Mouse (Mus musculus) effector memory CD4-positive, alpha-beta T cell, adult 7 months (primary cell): ENCODE data around the gene Ndst2. TPM values are rescaled to one million over a fixed set of nuclear protein-coding genes. Genes with fewer than 3 reads are reported as not detected.

ENCODE experiments used
- polyA plus RNA-seq: library from polyadenylated mRNA; unstranded; fragments of 100-300 nt; shearing (Covaris generic); gene quantifications from one replicate; pipeline ENCODE4 v1.2.1, GENCODE M21; 2017

Gene Ndst2
- 25.3 TPM for polyA plus RNA-seq

DNA sequence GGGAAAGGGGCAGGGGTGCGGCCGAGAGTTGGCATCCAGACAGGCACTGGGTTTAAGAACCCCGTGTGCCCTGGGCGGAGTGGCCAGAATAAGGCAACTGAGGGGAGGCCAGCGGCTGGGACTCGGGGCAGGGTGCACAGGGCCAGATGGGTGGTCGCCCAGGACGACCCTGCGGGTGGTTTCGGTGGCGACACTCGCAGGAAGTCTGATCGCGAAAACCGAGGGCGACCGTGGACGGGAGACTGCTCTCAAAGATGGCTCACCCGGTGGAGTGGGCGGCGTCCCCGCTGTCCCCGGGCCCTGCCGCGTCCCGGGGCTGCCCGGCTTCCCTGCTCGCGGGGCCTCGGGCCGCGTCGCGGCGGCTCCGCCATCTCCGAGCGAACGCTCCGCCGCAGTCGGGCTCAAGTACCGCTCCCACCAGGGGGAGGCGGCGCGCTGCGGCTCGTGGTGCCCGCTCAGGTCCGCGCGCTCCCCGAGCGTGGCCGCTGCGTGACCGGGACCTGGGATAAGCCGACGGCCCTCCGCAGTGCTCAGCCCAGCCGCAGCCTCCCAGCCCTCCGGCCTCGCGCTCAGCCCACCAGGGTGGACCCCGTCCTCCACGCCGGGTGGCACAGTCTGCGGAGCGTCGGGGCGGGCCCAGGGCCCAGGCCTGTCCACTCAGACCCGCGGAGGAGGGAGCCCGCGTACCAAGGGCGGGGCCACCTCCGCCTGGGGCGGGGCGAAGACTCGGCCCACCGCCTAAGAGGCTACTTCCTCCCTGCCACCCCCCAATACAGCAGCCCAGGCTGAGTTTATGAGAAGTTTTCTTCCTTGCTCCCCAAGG is at the start of gene Ndst2:
Gene Ndst2 (minus strand): TSS at position 611 of the 823 bp plus-strand sequence.

DNA sequence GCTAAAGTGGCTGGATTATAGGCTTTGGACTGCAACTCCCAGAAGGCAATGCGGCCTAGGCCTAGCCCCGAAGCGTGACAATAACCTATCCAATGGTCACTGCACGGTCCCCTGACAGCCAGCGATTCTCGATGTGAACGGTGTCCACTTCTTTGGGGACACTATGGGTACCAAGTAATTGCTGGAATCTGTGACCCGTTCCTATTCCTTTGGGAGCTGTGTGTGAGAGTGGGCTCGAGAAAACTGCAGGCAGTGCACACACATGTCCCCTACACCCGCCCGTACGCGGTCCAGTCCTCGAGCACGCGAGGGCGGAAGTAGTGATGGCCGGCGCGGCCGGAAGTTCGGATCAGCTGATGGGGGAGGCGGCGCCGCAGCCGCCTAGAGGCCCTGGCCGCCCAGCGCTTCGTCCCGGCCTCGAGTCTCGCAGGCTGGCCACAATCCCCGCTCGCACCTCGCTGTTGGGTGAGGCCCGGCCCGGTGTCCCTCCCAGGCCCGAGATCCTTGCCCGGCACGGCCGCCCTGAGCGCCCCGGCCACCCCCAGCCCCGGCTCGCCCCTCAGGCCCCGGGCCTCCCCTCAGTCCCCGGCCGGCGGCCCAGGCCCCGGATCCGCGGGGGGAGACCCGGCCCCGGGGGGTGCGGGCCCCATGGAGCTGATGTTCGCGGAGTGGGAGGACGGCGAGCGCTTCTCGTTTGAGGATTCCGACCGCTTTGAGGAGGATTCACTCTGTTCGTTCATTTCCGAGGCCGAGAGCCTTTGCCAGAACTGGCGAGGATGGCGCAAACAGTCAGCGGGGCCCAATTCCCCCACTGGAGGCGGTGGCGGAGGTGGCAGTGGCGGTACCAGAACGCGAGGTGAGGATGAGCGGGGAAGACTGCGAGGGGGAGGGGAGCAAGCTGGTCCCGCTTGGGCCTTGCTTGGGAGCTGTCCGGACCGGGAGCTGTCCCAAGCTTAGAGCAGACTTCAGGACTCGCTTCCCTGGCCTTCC is 26.9 kb downstream of the Ndst2 start, which contains the start of gene Zswim8:
Gene Zswim8 (plus strand): TSS at position 352 of the 990 bp plus-strand sequence.

DNA sequence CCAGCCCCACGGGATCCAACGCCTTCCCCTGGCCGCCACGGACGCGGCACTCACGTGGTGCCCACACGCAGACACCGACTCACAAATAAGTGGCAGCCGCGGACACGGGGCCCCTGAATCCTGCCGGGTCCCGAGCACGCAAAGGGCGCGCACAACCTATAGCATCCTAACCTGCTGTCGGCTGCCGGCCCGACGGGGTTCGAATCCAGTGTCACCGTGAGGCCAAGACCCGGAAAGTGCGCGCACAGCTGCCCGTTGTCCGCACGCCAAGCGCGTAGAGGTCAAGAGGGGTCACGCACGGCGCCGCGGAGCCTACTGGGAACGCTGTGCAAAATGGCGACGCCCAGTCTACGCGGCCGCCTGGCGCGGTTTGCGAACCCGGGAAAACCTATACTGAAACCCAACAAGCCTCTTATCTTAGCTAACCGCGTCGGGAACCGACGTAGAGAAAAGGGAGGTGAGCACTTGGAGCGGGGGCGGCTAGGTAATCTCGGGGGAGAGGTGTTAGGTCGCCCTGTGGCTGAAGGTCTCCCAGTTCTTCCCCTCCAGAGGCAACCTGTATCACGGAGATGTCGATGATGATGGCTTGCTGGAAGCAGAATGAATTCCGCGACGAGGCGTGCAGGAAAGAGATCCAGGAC is 31.5 kb downstream of the Ndst2 start, which contains the start of gene Chchd1:
Gene Chchd1 (plus strand): TSS at position 266 of the 641 bp plus-strand sequence.

DNA sequence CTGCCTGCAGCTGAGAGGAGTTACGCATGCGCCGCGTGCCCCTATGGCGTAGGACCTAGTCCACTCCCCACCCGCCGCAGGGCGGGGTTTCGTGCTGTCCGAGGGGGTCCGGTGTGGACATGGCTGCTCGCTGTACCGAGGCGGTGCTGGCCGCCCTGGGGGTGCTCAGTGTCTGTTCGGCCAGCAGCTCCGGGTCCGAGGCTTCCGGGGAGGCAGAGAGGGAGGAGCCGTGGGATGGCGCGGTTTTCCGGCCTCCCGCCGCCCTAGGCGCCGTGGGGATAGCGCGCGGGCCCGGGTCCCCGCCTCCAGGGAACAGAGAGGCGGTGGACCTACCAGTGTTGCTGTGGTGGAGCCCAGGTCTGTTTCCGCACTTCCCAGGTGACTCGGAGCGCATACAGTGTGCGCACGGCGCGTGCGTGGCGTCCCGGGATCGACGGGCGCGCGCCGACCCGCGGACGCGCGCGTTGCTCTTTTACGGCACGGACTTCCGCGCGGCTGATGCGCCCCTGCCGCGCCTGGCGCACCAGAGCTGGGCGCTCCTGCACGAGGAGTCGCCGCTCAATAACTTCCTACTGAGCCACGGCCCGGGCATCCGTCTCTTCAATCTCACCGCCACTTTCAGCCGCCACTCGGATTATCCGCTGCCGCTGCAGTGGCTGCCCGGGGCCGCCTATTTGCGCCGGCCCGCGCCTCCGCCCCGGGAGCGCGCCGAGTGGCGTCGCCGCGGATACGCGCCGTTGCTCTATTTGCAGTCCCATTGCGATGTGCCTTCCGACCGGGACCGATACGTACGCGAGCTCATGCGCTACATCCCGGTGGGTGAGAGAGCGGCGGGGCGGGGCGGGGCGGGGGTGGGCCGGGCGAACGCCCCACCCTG is 39.2 kb downstream of the Ndst2 start, which contains the start of gene Fut11:
Gene Fut11 (plus strand): TSS at position 85 of the 877 bp plus-strand sequence.

DNA sequence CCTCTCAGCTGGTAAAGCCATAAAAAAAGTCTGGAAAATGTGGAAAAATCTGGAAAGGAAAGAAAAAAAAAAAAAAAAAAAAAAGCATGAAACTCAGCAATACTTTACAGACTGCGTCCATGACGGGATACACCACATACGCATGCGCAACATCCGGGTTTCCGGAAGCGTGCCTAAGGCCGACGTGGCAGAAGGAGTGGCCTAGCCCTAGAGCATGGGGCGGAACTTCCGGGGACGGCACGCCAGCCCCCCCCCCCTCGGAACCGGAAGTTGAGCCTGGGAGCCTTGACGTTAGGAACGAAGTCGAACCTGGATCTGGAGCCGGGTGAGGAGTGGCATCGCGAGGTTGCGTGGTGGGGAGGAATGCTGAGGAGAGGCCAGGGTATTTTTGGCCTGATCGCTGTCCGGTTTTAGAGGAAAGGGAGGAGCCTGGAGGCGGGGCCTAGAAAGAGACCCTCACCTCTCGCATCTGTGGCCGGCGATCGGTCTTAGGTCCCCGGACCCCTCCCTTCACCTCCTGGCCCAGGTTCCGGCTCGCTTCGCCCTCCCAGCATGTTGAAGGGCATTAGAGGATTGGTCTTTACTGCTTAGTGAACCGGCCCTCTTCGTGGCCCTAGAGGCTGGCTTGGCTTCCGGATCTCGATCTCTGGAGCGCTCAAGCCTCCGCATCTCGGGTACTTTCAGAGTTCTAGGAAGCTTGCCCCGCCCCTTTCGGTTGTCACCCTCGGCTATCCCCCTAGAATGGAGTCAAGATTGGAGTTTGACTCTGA is 60.1 kb downstream of the Ndst2 start, which contains the start of gene Sec24c:
Gene Sec24c (plus strand): TSS at position 245 of the 770 bp plus-strand sequence.

Other genes starting within 250 kb of the Ndst2 start
- 1.9 TPM for gene Mss51, start 237.7 kb downstream of the Ndst2 start, polyA plus RNA-seq
- 21.1 TPM for gene Ppp3cb, start 188.0 kb downstream of the Ndst2 start, polyA plus RNA-seq
- gene Usp54, start 93.5 kb downstream of the Ndst2 start, polyA plus RNA-seq = 2.1 TPM
- gene Myoz1, start 78.0 kb downstream of the Ndst2 start, polyA plus RNA-seq = 1.0 TPM
- not detected for gene Synpo2l, start 66.2 kb downstream of the Ndst2 start, polyA plus RNA-seq
- gene Sec24c, start 60.3 kb downstream of the Ndst2 start, polyA plus RNA-seq = 223 TPM
- gene Fut11, start 39.6 kb downstream of the Ndst2 start, polyA plus RNA-seq = 9.4 TPM
- 83.9 TPM for gene Chchd1, start 31.6 kb downstream of the Ndst2 start, polyA plus RNA-seq
- 27.9 TPM for gene Zswim8, start 27.0 kb downstream of the Ndst2 start, polyA plus RNA-seq
- gene Camk2g, start 59.5 kb upstream of the Ndst2 start, polyA plus RNA-seq = 9.6 TPM
- not detected for gene Plau, start 102.1 kb upstream of the Ndst2 start, polyA plus RNA-seq
- 8.2 TPM for gene Vcl, start 194.8 kb upstream of the Ndst2 start, polyA plus RNA-seq